Mouse (Mus musculus) ES-E14 (cell line): ENCODE measurements around the gene Cpeb2.

ENCODE experiments used
- MAFK ChIP-seq: IDR thresholded peaks from 2 replicates; pipeline ENCODE4 v1.6.1; 2014; ENCODE audit warnings: mild to moderate bottlenecking, low read depth, low read length, inconsistent platforms; ENCODE audit not compliant: insufficient read depth
- ZC3H11A ChIP-seq: IDR thresholded peaks from 2 replicates; pipeline ENCODE4 v1.6.1; 2012; ENCODE audit warnings: low read depth, mild to moderate bottlenecking, inconsistent platforms, low read length, borderline replicate concordance

GRCm38 (mm10) chr5:43223359-43223758, 9.6 kb upstream of the Cpeb2 start:
- TF ChIP-seq MAFK (no peak), ZC3H11A (no peak)
